Mouse (Mus musculus) intestine, postnatal 0 days (tissue): Measurements from ENCODE around the gene Tspan13. TPM values are rescaled to one million over a fixed set of nuclear protein-coding genes. Genes with fewer than 3 reads are reported as not detected.

Experiments used
- ATAC-seq: fragments of 200-750 bp; cut with Nextera tagmentation; 2 replicates; pipeline ENCODE4 v1.8.0; 2017; ENCODE audit warnings: mild to moderate bottlenecking, moderate TSS enrichment, moderate library complexity
- H3K27ac ChIP-seq: fragments of 300-500 bp; sonication (generic); 2 replicates; pipeline ENCODE4 v1.5.1; 2014; ENCODE audit warnings: mild to moderate bottlenecking, low read depth, low read length, moderate library complexity
- H3K27me3 ChIP-seq: fragments of 300-500 bp; sonication (generic); replicated peaks from 2 replicates; pipeline ENCODE4 v1.6.1; 2014; ENCODE audit warnings: low read length, mixed read lengths; ENCODE audit not compliant: control insufficient read depth, insufficient read depth
- H3K36me3 ChIP-seq: fragments of 300-500 bp; sonication (generic); 2 replicates; pipeline ENCODE4 v1.6.1; 2014; ENCODE audit warnings: mild to moderate bottlenecking, moderate library complexity; ENCODE audit not compliant: control insufficient read depth, insufficient read depth
- H3K4me1 ChIP-seq: fragments of 300-500 bp; sonication (generic); replicated peaks from 2 replicates; pipeline ENCODE4 v1.6.1; 2014; ENCODE audit warnings: antibody characterized with exemption, low read length, mixed read lengths; ENCODE audit not compliant: control insufficient read depth, insufficient read depth
- H3K4me2 ChIP-seq: fragments of 300-500 bp; sonication (generic); replicated peaks from 2 replicates; pipeline ENCODE4 v1.6.1; 2014; ENCODE audit warnings: low read depth, mild to moderate bottlenecking, moderate library complexity
- H3K4me3 ChIP-seq: fragments of 300-500 bp; sonication (generic); 2 replicates; pipeline ENCODE4 v1.5.1; 2014; ENCODE audit warnings: low read depth, low read length
- H3K9ac ChIP-seq: fragments of 300-500 bp; sonication (generic); 2 replicates; pipeline ENCODE4 v1.6.1; 2014; ENCODE audit warnings: mild to moderate bottlenecking, low read depth, low read length
- H3K9me3 ChIP-seq: fragments of 300-500 bp; sonication (generic); 2 replicates; pipeline ENCODE4 v1.6.1; 2016; ENCODE audit warnings: mixed run types; ENCODE audit not compliant: control insufficient read depth
- CTCF ChIP-seq: sonication (generic); IDR thresholded peaks from 2 replicates; pipeline ENCODE4 v1.5.1; 2016; ENCODE audit warnings: low read depth, mild to moderate bottlenecking, control low read depth, antibody characterized with exemption, moderate library complexity
- WGBS: fragments of 180-500 bp; shearing (Covaris S2); extraction: QIAGEN DNeasy Blood & Tissue Kit; methylation state at CpG from one replicate; pipeline ENCODE4 v1.1.7; 2014; 5-methylcytosine and 5-hydroxymethylcytosine counted together
- polyA plus RNA-seq: library from polyadenylated mRNA; unstranded; fragments of >200 nt; fragmentation: Nextera tagmentation; extraction: Ambion mirVana; gene quantifications from 2 replicates; pipeline ENCODE4 v1.2.1, GENCODE M21; 2015

Tspan13 gene
- polyA plus RNA-seq, 1 experiment from 2014 or later, result 565 TPM

DNA sequence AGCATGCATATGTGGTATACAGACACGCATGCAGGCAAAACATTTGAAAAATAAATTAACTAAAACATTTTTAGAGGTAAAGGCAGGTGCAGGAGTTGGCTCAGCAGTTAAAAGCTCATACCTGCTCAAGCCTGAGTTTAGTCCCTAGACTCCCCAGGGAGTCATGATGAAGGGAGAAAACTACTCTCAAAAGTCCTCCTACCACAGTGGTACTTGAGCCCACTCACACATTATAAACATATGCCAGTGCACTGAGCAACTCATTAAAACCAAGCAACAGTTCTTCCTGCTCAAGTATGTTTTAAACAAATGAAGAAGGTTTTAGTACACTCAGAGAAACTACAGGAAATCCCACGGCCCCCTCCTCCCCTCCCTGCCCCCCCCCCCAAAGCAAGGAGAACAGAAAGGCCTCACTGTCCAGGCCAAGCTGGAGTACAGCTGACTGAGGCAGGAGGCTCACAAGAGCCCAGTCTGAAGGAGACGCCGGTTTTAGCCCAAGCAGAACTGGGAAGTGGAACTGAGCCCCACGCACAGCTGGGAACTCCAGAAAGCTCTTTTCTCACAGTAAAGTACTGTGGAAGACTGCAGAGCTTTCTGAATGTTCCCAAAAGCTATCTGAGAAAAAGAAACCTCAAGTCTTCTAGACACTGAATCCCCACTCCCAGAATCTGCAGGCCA is 13.2 kb downstream of the Tspan13 start:
- Histone ChIP-seq H3K9me3 (no peaks in the 10 kb centered on the region), H3K9ac (no peak overlapping the region), H3K4me1 (peaks cover 3% of the 10 kb centered on the region; the same call in 1 of the 2 replicates), H3K4me2 (no peak overlapping the region), H3K27ac (no peak overlapping the region), H3K27me3 (no peaks in the 10 kb centered on the region), H3K36me3 (no peaks in the 10 kb centered on the region), H3K4me3 (no peak overlapping the region)
- ATAC-seq, result no peak
- no peak for TF ChIP-seq CTCF
- WGBS, result 50% methylated on average over 5 of the region's 5 CpGs

DNA sequence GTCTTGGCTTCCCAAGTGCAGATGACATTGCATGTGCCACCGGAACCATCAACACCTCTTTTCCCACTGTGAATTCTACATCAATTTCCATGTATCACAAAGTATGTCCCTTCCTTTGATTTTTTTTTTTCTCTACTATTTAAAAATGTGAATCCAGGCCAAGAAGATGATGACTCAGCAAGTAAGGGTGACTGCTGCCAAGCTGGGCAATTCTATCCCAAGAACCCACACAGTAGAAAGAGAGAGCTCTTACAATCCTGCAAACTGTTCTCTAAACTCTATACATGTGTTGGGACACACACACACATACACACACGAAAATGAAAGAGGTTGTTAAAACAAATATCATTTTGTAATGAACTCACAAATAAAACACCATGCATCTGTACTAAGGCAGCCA is 15.1 kb downstream of the Tspan13 start:
- Histone ChIP-seq H3K4me2 (no peak overlapping the region), H3K4me1 (peaks cover 3% of the 10 kb centered on the region; the same call in 1 of the 2 replicates), H3K36me3 (no peaks in the 10 kb centered on the region), H3K9ac (no peak overlapping the region), H3K27ac (no peak overlapping the region), H3K4me3 (no peak overlapping the region), H3K9me3 (no peaks in the 10 kb centered on the region), H3K27me3 (no peaks in the 10 kb centered on the region)
- ATAC-seq, result no peak
- WGBS, result 86% methylated on average over 2 of the region's 2 CpGs
- no peak for TF ChIP-seq CTCF

DNA sequence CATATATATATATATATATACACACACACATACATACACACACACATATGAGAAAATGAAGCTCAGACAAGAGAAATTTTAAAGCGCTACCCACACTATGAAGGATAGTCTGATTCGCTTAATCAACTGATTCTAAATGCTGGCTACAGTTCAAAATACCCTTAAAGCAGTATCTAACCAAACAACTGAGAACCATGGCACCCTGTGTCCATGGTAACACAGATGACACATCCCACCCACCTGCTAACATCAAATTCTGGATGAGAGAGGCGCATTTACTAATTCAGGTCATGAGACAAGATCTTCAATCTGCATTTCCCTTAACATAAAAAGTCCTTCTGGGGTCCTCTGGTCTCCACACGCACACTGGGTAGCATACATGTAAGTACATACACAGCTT is 16.2 kb downstream of the Tspan13 start:
- WGBS, result 94% methylated on average over 4 of the region's 4 CpGs
- no peak for ATAC-seq
- Histone ChIP-seq H3K4me3 (no peak overlapping the region), H3K4me1 (peaks cover 3% of the 10 kb centered on the region; the same call in 1 of the 2 replicates), H3K27ac (no peak overlapping the region), H3K36me3 (no peaks in the 10 kb centered on the region), H3K9ac (no peak overlapping the region), H3K9me3 (no peaks in the 10 kb centered on the region), H3K4me2 (no peak overlapping the region), H3K27me3 (no peaks in the 10 kb centered on the region)
- no peak for TF ChIP-seq CTCF

DNA sequence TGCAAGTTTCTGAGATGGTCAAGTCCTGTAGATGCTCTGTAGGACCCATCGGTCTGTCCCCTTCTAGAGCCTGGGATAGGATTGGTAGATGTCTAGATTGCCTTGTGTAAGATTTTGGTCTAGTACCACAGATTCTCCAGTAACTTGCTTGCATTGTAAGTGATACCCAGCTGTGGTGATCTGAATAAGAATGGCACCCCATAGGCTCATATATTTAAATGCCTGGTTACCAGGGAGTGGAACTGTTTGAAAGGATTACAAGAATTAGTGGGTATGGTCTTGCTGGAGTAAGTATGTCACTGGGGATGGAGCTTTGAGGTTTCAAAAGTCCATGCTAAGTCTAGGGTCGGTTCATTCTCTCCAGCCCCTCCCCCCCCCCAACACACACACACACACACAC is 21.6 kb downstream of the Tspan13 start:
- TF ChIP-seq CTCF, result no peak
- Histone ChIP-seq H3K36me3 (peaks cover 16% of the 10 kb centered on the region), H3K9me3 (no peaks in the 10 kb centered on the region), H3K4me3 (no peak overlapping the region), H3K9ac (no peak overlapping the region), H3K27ac (no peak overlapping the region), H3K27me3 (no peaks in the 10 kb centered on the region), H3K4me1 (no peaks in the 10 kb centered on the region; the same call in 1 of the 2 replicates), H3K4me2 (no peak overlapping the region)
- ATAC-seq, result no peak
- 92% methylated on average over 2 of the region's 2 CpGs for WGBS

DNA sequence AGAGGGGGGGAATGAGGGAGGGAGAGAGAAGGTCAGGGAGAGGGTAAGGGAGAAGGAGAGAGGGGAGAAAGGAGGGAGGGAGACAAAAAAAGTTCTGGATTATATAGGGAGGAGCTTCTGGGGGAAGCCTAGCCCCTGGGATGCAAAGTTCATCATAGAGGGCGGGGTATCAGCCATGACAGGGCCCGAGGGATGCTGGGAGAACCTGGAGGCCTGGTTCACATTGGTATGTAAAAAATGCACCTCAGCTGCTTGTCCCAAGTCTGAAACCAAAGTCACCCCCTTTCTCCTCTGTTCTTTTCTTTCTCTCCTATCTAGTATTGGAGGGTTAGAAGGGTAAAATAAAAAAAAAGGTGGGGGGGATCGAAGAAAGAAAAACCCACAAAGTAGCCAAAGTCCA is 22.2 kb downstream of the Tspan13 start:
- Histone ChIP-seq H3K9ac (no peak overlapping the region), H3K4me3 (no peak overlapping the region), H3K9me3 (no peaks in the 10 kb centered on the region), H3K4me1 (no peaks in the 10 kb centered on the region; the same call in 1 of the 2 replicates), H3K27me3 (no peaks in the 10 kb centered on the region), H3K4me2 (no peak overlapping the region), H3K36me3 (peaks cover 19% of the 10 kb centered on the region), H3K27ac (no peak overlapping the region)
- TF ChIP-seq CTCF, result no peak
- peak; percentile 32; the same call in 1 of the 2 replicates for ATAC-seq
- WGBS, result 78% methylated on average over 3 of the region's 3 CpGs

DNA sequence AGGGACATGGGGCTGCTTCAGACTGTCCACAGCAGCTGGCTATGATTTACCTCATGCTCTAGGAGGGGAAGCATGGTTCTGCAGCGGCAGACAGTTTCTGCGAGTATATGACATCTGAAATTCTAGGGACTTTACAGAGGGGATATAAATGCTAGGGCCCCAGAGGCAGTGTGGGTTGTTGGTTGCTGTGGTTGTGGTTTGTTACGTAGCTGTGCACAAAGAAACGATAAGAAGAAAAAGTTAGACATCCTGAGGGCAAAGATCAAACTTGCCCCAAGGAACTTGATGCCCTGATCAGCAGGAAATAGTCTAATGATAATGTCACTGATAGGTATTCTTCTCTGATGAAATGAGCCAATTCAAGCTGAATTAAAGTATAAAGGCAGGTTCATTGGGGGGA is 22.7 kb downstream of the Tspan13 start:
- 63% methylated on average over 4 of the region's 4 CpGs for WGBS
- ATAC-seq, result peak; percentile 44
- H3K9me3 ChIP-seq, result no peaks in the 10 kb centered on the region

More for the DNA sequence above, 22.7 kb downstream of the Tspan13 start:
- no peak for TF ChIP-seq CTCF
- Histone ChIP-seq H3K4me1 (no peaks in the 10 kb centered on the region; the same call in 1 of the 2 replicates), H3K4me3 (no peak overlapping the region), H3K4me2 (no peak overlapping the region), H3K36me3 (peaks cover 19% of the 10 kb centered on the region), H3K9ac (no peak overlapping the region), H3K27ac (peak overlapping the region; percentile 21; the same call in 1 of the 2 replicates), H3K27me3 (no peaks in the 10 kb centered on the region)
